Mouse (Mus musculus): ENCODE data around the gene Cep128.
"Not testable (repeated sequence)": the region's sequence is repeated elsewhere in the genome, so short reads cannot be mapped to it uniquely, and the experiment has no call there.

Cep128 gene

DNA sequence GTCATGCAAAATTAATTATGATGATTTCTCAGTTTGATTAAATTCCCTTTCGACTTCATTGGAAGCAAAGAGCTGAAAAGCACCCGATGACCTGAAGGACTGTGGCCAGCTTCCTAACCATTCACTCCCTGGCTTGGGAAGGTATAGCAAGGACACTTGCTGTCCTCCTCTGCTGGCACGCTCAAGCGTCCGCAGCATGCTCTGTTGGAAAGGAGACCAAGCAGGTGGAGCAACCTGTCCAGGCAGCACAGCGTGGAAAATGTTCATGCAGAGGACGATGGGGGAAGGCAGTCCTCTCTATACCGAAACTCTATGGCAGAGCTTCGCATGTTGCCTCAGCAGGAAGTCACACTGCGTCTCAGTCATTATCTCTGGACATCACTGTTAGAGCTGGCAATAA lies 327.3 kb downstream of the Cep128 start:
- DNase-seq: no peak

DNA sequence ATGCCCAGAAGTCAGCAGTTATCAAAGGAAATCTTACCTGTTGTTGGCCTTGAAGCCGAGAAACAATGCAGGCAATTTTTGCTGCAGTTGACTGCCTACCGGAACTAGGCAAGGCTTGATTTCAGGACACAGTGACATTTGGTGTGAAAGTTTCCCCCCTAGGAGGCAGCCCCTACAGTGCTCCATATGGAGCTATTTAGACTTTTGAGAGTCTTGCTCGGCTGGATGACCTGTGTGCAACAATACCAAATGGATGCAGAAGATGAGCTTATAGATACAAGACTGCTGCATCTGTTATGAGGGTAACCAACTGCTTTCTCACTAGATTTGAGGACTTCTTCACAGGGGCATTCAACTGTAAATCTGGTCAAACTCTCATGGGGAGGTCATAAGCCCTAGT lies 331.9 kb downstream of the Cep128 start:
- no peak for DNase-seq

DNA sequence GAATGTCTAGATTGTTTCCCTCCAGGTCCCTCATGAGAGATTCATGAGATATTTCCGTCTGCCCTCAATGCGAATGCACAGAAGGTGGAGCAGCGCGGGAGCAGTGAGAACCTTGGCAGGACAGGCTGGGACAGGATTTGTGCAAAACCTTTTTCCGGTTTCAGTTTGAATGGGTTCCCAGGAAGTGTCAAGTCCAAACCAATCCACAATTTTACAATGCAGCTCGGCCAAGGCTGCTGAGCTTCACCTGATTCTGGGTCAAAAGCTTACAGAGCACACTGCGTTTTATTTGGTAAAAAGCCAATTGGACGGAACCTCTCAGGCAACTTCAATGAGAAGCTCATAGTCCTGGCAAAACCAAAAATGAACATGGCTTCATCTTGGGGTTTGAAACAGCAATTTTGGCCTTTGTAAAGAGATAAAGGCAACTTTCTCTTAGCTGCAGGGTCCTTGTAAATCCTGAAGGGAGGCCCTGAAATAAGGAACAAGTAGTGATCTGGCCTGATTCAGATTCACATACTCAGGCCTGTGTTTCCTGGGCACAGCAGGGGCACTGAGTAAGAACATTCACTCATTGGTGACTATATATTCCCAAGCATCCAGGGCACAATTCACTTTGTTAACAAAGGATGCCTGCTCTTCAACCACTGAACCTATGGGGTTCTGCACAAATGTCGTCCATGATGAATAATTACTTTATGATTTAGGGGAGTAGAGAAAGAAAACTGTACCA lies 333.4 kb downstream of the Cep128 start:
- no peak for DNase-seq

DNA sequence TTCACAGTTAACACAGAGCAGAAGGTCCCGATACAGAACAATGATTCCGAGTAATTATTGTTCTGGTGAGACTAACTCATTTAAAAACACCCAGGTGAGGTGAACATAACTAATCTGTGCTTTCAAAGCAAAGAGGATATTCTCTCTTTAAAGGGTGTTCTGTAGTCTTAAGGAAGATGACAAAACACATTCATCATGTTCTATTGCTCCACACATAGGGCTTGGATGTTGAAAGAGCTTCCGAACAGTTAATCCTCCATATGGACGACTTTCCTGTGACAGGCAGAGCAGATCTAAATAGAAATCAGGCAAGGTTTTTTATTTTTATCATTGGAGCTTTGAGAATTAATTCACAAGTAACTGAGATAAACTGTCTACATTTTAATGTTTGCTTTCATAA lies 342.8 kb downstream of the Cep128 start:
- DNase-seq: no peak

DNA sequence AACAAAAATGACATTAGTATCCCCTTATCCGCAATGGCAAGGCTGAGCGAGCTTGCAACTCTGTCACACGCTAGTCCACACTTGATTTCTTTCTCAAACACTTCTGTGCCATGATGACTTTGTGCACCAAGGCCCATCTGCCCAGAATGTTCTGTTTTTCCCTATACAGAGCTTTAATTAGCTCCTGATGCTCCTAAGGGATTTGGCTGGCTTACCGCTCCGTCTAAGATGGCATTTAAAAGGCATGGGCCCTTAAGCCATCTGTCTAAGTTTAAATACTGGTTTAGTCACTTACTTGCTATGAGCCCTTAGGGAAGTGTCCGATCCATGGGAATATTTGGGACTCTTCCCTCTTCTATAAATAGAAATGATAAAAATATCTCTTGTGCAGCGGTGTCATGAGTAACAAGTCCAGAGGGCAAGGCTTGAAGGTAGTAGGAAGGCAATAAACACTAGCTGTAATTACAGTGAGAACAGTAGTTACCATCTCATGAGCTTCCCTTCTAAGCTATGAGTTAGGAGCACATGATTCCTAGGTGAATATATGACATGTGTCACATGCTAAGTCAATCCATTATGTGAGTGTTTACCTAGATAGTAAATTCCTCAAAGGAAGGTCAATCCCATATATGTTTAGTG lies 343.8 kb downstream of the Cep128 start:
- DNase-seq: peak; percentile 64

DNA sequence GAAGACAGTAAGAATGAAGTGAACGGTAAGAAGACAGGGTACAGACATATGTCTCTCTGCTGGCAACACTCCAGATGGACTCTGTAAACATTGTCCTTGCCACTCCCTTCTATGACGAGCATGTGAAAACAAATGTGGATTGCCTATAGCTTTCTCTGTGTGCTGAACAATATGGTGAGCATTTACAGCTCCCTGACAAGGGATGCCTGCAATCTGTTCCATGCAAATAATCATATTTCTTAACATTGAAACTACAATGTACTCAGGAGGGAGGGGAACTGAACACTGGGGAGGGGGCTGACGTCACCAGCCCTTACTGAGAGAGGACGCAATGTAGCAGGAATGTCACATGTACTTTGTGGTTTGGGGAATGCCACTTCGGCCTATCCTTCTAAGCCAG lies 355.1 kb downstream of the Cep128 start:
- DNase-seq: no peak

DNA sequence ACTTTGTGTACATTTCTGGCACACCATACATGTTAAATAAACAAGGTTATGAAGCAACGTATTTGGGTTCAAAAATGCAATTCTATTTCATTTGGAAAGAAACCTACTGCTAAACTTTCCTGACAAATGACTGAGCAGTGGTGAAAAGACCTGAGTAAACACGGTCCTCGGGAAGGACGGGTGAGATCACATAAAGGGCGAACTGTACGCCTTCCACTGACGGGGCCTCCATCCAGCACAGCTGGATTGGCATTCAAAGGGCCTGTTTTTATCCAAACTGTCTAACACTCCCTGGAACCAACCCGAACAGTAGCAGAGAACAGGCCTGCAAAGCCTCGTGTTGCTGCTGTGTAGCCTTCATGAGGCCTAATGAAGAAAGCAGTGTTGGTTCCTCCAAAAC lies 356.5 kb downstream of the Cep128 start:
- DNase-seq: no peak

DNA sequence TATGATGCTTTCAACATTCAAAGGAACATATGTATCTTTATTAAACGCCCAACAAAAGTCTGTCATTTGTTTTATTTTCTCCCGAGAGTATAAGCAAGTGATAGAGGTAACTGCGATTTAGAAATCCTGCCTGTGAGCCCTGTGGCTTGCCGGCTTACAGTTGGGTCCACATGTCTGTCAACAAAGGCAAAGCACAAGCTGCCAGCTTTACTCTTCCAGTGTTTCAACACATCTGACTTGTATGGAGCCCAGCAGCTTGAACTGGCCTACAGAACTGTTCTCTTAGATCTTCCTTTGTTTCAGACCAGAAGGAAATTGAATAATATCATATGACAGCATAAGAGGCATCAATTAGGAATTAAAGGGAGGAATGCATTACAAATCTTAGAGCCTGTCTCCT lies 357.1 kb downstream of the Cep128 start:
- DNase-seq: no peak

DNA sequence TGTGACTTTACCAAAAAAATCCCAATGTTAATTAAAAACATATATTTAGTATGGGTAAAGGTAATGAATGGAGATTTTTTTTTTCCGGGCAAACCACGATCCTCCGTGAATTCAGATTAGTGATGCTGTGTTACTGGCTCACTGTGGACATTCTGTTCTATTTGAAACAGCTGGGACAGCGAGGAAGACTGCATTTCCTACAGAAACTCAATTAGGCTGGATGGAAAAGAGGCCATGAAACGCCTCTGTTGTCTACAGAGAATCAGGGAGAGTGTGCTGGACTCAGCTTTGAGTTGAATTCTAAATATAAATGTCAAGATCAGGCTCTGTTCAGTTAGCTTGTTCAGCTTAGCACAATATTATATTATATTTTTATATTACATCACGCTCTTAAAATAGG lies 369.1 kb downstream of the Cep128 start:
- DNase-seq: no peak

DNA sequence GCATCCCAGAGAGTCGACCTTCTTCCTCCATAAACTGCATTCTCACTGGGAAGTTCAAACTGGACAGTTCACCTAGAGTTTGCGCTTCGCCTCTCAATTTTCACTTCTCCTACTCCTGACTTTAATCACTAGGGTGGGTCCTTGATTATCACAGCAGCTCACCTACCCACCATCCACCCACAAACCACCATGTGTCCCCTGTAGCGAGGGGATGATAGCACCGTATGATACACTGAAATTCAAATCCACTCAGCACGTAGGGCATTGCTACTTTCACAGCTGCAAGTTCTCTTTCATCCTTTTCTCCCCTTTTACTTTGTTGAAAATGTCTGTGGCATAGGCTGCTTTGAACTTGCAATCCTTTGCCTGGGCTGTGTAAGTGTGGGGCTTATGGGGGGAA lies 371.2 kb downstream of the Cep128 start:
- DNase-seq: no peak

DNA sequence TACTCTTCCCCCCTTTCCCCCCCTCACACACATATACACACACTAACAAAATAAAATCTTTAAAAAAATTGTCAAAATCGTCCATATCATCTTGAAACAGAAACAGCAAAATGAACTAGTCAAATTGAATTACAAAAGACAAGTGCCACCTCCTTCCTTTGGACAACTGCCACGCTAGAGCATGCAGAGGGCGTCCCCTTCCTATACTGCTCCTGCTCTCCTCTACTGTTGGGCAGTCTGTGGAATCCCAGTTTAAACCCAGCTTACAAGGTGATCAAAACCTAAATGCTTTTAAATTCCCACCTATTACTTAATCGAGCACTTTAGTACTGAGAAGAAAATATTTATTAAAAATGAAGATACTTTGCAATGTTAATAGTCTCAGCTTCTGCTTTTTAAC lies 372.0 kb downstream of the Cep128 start:
- no peak for DNase-seq

DNA sequence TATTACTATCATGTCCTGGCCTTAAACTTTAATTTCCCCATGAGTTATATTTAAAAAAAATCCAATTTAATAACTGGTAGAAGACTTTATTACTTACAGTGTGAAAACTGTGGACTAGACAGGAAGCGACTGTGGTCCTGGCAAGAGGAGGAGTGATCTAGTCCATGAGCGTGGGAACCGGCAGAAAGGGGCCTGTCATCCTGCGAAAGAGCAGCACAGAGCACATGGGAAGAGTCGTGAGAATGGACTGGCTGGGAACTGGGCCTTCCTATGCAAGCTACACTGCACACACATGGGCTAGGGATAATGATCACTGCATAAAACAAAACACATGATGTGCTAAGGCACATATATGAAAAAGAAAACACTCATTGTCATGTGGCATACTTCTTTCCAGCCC lies 375.5 kb downstream of the Cep128 start:
- no peak for DNase-seq

DNA sequence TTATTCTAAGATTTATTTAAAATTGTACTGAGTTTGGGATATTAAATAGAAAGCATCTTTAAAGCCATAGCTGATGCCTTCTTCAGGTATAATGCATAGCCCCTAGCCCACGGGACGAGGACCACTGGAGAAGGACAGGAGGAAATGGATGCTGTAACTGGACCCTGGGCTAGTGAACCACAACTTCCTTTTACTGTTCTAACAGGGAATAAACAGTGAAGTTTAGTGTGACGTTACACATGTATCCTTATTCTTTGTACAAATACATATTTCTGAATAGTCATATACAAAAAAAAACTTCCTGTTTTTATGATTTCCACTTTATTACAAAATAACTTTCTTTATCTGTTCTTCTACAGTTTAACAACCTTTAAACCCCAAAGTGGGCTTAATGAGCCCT lies 376.0 kb downstream of the Cep128 start:
- DNase-seq: no peak

DNA sequence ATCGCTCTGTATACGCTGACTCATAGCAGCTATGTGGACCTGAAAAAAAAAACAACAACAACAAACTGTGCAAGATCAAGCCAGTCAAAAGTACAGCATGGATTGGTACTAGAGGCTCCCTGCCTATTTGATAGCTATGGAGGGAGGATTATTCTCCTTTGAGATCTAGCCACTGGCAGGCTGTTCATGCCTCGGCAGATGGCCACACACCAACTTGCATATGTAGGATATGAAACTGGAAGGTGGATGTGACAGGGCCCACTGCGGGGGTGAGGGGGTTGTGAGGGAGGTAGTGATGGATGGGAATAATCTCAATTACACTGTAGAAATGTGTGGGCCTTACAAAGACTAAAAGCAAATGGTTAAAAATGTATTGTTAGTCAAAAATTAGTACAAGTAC lies 386.7 kb downstream of the Cep128 start:
- DNase-seq: no peak

DNA sequence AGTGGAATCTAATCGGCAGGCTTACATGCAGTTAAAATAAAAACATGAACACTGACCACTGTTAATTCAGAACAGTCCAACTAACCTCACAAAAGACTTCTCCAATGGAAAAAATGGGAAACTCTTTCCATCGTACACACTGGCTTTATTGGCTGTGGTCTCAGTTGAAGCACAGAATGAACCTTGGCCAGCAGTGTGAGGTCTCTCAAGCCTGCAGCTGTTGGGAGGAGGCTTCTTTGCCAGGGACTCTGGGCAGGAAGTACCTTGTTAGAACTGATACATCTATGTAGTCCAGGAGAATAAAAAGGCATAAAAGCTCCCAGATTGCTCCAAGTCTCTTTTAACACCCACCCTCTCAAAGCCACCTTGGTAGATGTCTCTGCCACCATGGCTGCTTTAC lies 390.9 kb downstream of the Cep128 start:
- no peak for DNase-seq

DNA sequence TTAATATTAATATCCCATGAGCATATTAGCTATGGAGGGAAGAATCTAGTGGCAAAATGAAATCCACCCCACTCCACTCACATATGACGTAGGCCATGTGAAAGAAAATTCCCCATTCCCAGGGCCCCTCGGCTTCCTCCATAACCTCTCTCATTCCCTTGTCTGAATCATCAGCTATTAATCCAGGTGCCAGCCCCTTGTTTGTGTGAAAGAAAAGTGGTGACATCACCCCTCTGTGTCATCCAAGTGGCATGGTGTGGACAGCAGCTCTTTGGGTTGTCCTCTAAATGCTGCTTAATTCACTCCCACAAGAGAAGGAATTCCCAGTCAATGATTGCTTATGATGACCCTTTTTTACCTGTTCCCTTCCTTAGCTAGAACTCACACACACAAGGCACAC lies 396.4 kb downstream of the Cep128 start:
- no peak for DNase-seq

DNA sequence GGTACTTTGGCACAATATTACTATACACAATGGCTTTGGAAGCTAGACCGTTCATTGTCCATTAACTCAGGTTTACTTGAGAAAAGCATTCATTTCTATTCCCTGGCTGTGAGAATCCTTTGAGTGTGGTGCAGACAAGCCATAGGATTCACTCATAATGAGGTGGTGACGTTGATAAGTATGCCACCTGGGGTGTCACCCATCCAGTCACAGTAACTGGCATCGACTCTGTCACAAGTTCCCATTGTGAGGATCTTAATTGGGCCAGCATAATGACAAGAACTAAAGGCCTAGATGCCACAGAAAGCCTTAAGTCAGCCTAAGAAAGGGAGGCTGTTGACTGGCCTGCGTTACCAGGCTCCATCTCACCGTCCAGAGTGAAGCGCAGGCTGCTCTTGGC lies 396.9 kb downstream of the Cep128 start:
- peak; percentile 41 for DNase-seq

DNA sequence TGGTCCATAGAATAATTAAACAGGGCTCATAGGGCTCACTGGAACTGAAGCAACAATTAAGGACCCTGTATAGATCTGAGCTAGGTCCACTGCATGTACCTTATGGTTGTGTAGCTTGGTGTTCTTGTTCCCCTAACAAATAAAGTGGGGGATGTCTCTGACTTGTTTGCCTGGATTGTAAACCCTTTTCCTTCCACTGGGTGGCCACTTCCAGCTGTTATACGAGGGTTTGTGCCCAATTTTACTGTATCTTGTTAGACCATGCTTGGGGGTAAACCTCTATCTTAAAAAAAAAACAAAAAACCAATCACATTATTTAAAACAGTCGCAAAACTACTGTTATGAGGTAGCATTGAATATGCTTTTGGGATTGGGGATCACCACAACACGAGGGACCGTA lies 402.2 kb downstream of the Cep128 start:
- DNase-seq: no peak

DNA sequence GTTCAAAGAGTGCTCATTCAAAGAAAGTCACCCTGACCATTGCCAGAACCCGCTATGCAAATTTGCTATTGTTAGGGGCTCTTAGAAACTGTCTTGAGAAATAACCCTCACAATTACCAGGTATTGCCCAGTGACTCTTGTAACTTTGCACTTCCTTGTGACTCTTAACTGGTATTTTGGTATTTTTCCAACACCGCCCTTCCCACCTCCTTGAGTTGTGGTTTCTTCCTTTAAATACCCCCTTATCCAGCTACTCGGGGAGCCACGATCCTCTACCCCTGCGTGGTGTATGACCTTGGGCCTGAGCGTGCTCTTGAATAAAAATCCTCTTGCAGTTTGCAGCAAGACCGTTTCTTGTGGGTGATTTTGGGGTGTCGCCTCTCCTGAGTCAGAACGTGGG lies 407.8 kb downstream of the Cep128 start:
- not testable (repeated sequence) for DNase-seq

DNA sequence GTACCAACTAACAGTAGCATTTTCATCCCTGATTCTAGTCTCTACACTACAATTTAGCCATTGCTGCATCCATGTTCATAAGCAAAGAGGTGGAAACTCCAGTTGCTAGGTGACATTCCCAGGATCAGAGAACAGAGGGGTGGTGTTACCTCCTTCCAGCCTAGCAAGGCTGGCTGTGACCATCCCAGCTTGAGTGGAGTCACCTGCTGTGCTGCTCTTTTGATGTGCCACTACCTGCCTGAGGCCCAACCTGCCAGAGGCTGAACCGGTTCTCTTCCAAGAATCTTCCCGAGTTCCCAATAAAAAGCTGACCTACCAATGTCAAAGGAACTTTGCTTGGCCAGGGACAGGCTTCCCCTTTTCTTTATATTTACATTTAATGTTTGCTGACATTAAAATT lies 408.8 kb downstream of the Cep128 start:
- no peak for DNase-seq

DNA sequence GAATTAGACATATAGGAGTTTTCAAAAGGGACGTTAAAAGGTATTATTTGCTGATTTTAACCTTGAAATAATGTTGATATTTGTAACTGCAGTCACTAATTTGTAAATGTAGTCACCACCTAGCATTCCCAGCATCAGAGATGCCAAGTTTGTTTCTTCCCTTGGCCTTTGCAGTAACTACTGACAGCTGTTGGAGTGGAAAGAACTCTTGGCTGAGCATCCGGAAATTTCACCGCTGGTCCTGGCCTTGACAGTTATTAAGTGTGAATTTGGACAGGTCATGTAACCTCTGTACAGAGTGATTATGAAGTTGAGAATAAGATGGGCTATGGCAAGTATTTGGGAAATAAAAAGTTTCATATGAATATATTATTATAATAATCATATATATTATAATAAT lies 413.1 kb downstream of the Cep128 start:
- DNase-seq: no peak

DNA sequence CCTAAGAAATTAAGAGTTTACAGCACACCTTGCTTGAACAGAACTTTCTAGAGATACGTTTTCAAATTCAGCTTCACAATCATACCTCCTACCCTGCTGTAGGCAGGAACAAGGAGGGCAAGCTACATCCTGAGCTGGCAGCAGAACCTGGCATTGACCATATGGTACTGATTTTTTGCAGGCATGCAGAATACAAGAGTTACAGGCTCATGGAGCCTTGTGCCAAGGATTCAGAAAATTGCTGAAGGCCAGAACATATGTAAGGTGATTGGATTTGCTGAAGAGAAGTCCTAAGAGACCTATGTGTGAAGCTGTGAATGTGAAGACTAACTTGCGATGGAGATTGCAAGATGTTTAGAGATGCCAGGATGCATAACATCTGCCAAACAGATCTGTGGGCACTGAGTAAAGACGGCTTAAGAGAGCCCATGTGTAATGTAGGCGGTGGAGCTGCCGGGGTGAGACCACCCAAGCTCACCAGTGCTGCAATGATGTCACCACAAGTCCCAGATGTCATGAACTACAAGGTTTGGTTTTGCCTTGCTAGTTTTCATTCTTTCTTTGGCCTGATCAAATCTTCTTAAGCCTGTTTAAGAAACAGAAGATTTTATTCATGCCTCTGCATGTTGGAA lies 422.7 kb downstream of the Cep128 start:
- DNase-seq: no peak

DNA sequence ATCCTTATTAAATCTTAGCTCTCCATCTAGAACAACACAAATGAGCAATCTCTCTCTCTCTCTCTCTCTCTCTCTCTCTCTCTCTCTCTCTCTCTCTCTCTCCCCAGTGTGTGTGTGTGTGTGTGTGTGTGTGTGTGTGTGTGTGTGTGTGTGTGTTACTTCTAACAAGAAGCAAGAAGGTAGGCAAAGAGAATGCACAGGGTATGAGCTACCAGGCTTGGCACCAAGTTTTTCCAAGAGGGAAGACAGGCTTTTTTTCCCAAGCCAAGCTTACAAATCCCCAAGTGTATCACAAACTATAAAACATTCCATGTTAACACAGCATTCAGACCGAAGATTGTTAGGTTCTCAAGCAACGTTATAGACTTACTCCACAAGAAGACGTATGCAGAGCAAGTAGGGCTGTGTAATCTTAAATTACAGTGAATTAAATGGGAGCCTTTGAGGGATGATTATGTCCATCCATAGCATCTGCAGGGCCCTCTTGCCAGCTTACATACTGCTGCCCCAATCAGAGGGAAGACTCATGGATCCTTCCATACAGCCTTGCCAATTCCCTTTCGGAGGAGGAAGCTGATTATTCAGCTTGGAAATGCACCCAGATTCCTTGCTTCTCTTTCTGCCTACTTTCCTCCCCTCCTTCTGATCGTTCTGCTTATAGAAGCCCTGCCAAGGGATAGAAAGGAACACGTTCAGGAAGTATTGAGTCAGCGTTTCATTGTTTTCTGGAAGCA lies 429.3 kb downstream of the Cep128 start:
- DNase-seq: no peak

Measured in retina, postnatal 1 day (tissue).